Mouse (Mus musculus) megakaryocyte, embryonic 14.5 days (primary cell): Measurements from ENCODE around the gene Qars. TPM values are rescaled to one million over a fixed set of nuclear protein-coding genes. Genes with fewer than 3 reads are reported as not detected.

Experiments
- H3K27me3 ChIP-seq: replicated peaks from 2 replicates; pipeline ENCODE3; 2012; ENCODE audit warnings: inconsistent platforms
- H3K36me3 ChIP-seq: replicated peaks from 2 replicates; pipeline ENCODE3; 2012; ENCODE audit warnings: low read length, inconsistent platforms, mixed read lengths
- H3K4me1 ChIP-seq: 2 replicates; pipeline ENCODE4 v1.6.1; 2012; ENCODE audit warnings: inconsistent platforms
- H3K4me3 ChIP-seq: replicated peaks from 2 replicates; pipeline ENCODE3; 2012; ENCODE audit warnings: moderate library complexity, mild to moderate bottlenecking, inconsistent platforms
- H3K9me3 ChIP-seq: 2 replicates; pipeline ENCODE4 v1.6.1; 2012; ENCODE audit warnings: inconsistent platforms
- FLI1 ChIP-seq: IDR thresholded peaks from 2 replicates; pipeline ENCODE4 v1.6.1; 2012; ENCODE audit warnings: low read length, inconsistent platforms, mixed read lengths
- GATA1 ChIP-seq: IDR thresholded peaks from 3 replicates; pipeline ENCODE4 v1.6.1; 2012; ENCODE audit warnings: mixed read lengths, low read length, inconsistent platforms, borderline replicate concordance
- polyA plus RNA-seq: library from polyadenylated mRNA; stranded (reverse); fragments of >175 nt; gene quantifications from 2 replicates; pipeline ENCODE4 v1.2.3, GENCODE M21; 2012; ENCODE audit warnings: low replicate concordance; ENCODE audit not compliant: insufficient read depth

Gene Qars
- polyA plus RNA-seq, 1 experiment, result 33.3 TPM

GRCm38 (mm10) chr9:108564131-108564530, 56.6 kb downstream of the Qars start:
- TF ChIP-seq GATA1 (no peak), FLI1 (no peak)
- no peak overlapping the region for H3K4me3 ChIP-seq
- H3K36me3 ChIP-seq, result peaks cover 56% of the 10 kb centered on the region
- no peaks in the 10 kb centered on the region for H3K9me3 ChIP-seq
- H3K4me1 ChIP-seq, result peaks cover 78% of the 10 kb centered on the region
- no peaks in the 10 kb centered on the region for H3K27me3 ChIP-seq

Other genes starting within 250 kb of the Qars start
- 10.0 and 15.2 TPM in 2 replicates for gene Dag1, start 243.7 kb upstream of the Qars start, polyA plus RNA-seq
- not detected in 2 replicates for gene Nicn1, start 217.3 kb upstream of the Qars start, polyA plus RNA-seq
- gene Amt, start 210.9 kb upstream of the Qars start, polyA plus RNA-seq, result 1.9 TPM in 1 of 2 replicates, not detected in the other
- gene Rhoa, start 201.6 kb upstream of the Qars start, polyA plus RNA-seq, result 83.3 and 92.2 TPM in 2 replicates
- 5.1 and 6.8 TPM in 2 replicates for gene Tcta, start 201.5 kb upstream of the Qars start, polyA plus RNA-seq
- 49.9 and 236 TPM in 2 replicates for gene Gpx1, start 168.8 kb upstream of the Qars start, polyA plus RNA-seq
- gene Usp4, start 159.9 kb upstream of the Qars start, polyA plus RNA-seq, result 63.2 and 114 TPM in 2 replicates
- 0.30 TPM in 1 of 2 replicates, not detected in the other for gene 1700102P08Rik, start 114.9 kb upstream of the Qars start, polyA plus RNA-seq
- gene Ccdc36, start 79.2 kb upstream of the Qars start, polyA plus RNA-seq, result not detected in 2 replicates
- not detected in 2 replicates for gene BC048562, start 71.2 kb upstream of the Qars start, polyA plus RNA-seq
- 16.0 and 16.9 TPM in 2 replicates for gene Ccdc71, start 47.2 kb upstream of the Qars start, polyA plus RNA-seq
- gene Klhdc8b, start 46.1 kb upstream of the Qars start, polyA plus RNA-seq, result 3.8 and 6.5 TPM in 2 replicates
- gene Lamb2, start 28.0 kb upstream of the Qars start, polyA plus RNA-seq, result 0.04 TPM in 1 of 2 replicates, not detected in the other
- gene Usp19, start 17.1 kb upstream of the Qars start, polyA plus RNA-seq, result 61.5 and 104 TPM in 2 replicates
- gene Qrich1, start 9.1 kb downstream of the Qars start, polyA plus RNA-seq, result 22.0 and 38.5 TPM in 2 replicates
- gene Impdh2, start 52.6 kb downstream of the Qars start, polyA plus RNA-seq, result 39.0 and 48.2 TPM in 2 replicates
- gene Ndufaf3, start 59.7 kb downstream of the Qars start, polyA plus RNA-seq, result 28.6 and 37.1 TPM in 2 replicates
- gene Dalrd3, start 62.2 kb downstream of the Qars start, polyA plus RNA-seq, result 65.8 and 158 TPM in 2 replicates
- 4.8 and 5.5 TPM in 2 replicates for gene Wdr6, start 71.0 kb downstream of the Qars start, polyA plus RNA-seq
- gene P4htm, start 90.0 kb downstream of the Qars start, polyA plus RNA-seq, result 1.8 and 2.8 TPM in 2 replicates
- gene Arih2, start 141.7 kb downstream of the Qars start, polyA plus RNA-seq, result 33.3 and 103 TPM in 2 replicates
- 3.2 and 4.4 TPM in 2 replicates for gene Slc25a20, start 154.4 kb downstream of the Qars start, polyA plus RNA-seq
- gene Prkar2a, start 181.6 kb downstream of the Qars start, polyA plus RNA-seq, result 1.6 and 2.8 TPM in 2 replicates